Mouse (Mus musculus): Measurements from ENCODE around the gene Rpap3. TPM values are rescaled to one million over a fixed set of nuclear protein-coding genes. Genes with fewer than 3 reads are reported as not detected.

The Rpap3 gene
- total and polyA plus RNA-seq, 3 experiments = 43.1 to 73.7 (median 69.1) TPM

- no peak within 1 kb of the TSS for H3K27ac ChIP-seq (ENCODE audit: insufficient read depth, low read depth)
- in situ Hi-C loops (cut with MboI; ENCODE audit: low pct_ligation_motif_present, low pct_unique_long_range_greater_than_20kb, low sequenced_read_pairs) (no loop called here), dilution Hi-C loops (cut with MboI; ENCODE audit: extremely low pct_ligation_motif_present, extremely low pct_unique_long_range_greater_than_20kb, low sequenced_read_pairs) (no loop called here)
- H3K4me3 ChIP-seq (replicated peaks in 1 of 3; ENCODE audit: low read depth in 2 of 3, low read length in 2 of 3, poor library complexity in 1 of 3) = no peak within 1 kb of the TSS
- no peak within 1 kb of the TSS for H3K4me2 ChIP-seq (ENCODE audit: insufficient read depth, low read depth, poor library complexity, severe bottlenecking)
- H3K4me1 ChIP-seq (ENCODE audit: control insufficient read depth in 1 of 2, insufficient read depth in 2 of 2) = peaks cover 15 to 47% of the 10 kb centered on the region in 2 experiments
- H3K9me3 ChIP-seq (replicated peaks; ENCODE audit: low read length) = peaks cover 32% of the 10 kb centered on the region
- H3K79me2 ChIP-seq (replicated peaks; ENCODE audit: control insufficient read depth, extremely low read depth, insufficient read depth, poor library complexity, severe bottlenecking) = no peaks in the 10 kb centered on the region
- H3K36me3 ChIP-seq (replicated peaks in 1 of 2; ENCODE audit: control insufficient read depth in 1 of 2, insufficient read depth in 1 of 2, low read length in 1 of 2) = peaks cover 57 to 78% of the 10 kb centered on the region in 2 experiments
- no peak for TF ChIP-seq UBTF (IDR thresholded peaks at IDR 0.05; ENCODE audit: low read depth, low read length)
- TF ChIP-seq CHD2 (IDR thresholded peaks at IDR 0.05; ENCODE audit: low read length) = no peak
- TF ChIP-seq SIN3A (IDR thresholded peaks at IDR 0.05; ENCODE audit: low read length) = no peak
- no peak for TF ChIP-seq USF1 (IDR thresholded peaks at IDR 0.05; ENCODE audit: low read depth, low read length)
- no peak for TF ChIP-seq ZMIZ1 (IDR thresholded peaks at IDR 0.05; ENCODE audit: low read depth, low read length)
- no peak for TF ChIP-seq CTCF (conservative IDR thresholded peaks at IDR 0.05 in 1 of 2, IDR thresholded peaks at IDR 0.05 in 1 of 2; ENCODE audit: low read depth in 2 of 2, low read length in 2 of 2)
- no peak for TF ChIP-seq GABPA (IDR thresholded peaks at IDR 0.05; ENCODE audit: insufficient replicate concordance, low read depth, low read length)
- no peak for TF ChIP-seq TBP (conservative IDR thresholded peaks at IDR 0.05; ENCODE audit: low read depth, low read length)
- TF ChIP-seq ELF1 (IDR thresholded peaks at IDR 0.05; ENCODE audit: low read depth, low read length) = no peak
- no peak for TF ChIP-seq RCOR1 (conservative IDR thresholded peaks at IDR 0.05; ENCODE audit: low read depth, low read length)
- H3K9ac ChIP-seq (ENCODE audit: insufficient read depth, low read depth) = no peak within 1 kb of the TSS
- no peaks in the 10 kb centered on the region for H3K27me3 ChIP-seq (replicated peaks)
- no peak for DNase-seq (ENCODE audit: extremely low read depth)
Measured at GRCm38 (mm10) chr15:97731111-97731510, 25.5 kb upstream of the Rpap3 start, which contains the start of gene Endou. Gene Endou (minus strand): TSS chr15:97731339.

- Histone ChIP-seq H3K79me2 (replicated peaks; ENCODE audit: control insufficient read depth, extremely low read depth, insufficient read depth, poor library complexity, severe bottlenecking) (no peaks in the 10 kb centered on the region), H3K4me3 (replicated peaks in 1 of 3; ENCODE audit: low read depth in 2 of 3, low read length in 2 of 3, poor library complexity in 1 of 3) (no peak overlapping the region), H3K27ac (ENCODE audit: insufficient read depth, low read depth) (no peak overlapping the region), H3K36me3 (replicated peaks in 1 of 2; ENCODE audit: control insufficient read depth in 1 of 2, insufficient read depth in 1 of 2, low read length in 1 of 2) (peaks cover 60 to 86% of the 10 kb centered on the region in 2 experiments), H3K4me1 (ENCODE audit: control insufficient read depth in 1 of 2, insufficient read depth in 2 of 2) (peaks cover 15 to 55% of the 10 kb centered on the region in 2 experiments), H3K9me3 (replicated peaks; ENCODE audit: low read length) (peaks cover 32% of the 10 kb centered on the region), H3K4me2 (ENCODE audit: insufficient read depth, low read depth, poor library complexity, severe bottlenecking) (no peak overlapping the region), H3K27me3 (replicated peaks) (no peaks in the 10 kb centered on the region), H3K9ac (ENCODE audit: insufficient read depth, low read depth) (no peak overlapping the region)
- dilution Hi-C loops (cut with MboI; ENCODE audit: extremely low pct_ligation_motif_present, extremely low pct_unique_long_range_greater_than_20kb, low sequenced_read_pairs) (no loop called here), in situ Hi-C loops (cut with MboI; ENCODE audit: low pct_ligation_motif_present, low pct_unique_long_range_greater_than_20kb, low sequenced_read_pairs) (no loop called here)
- no peak for TF ChIP-seq UBTF (IDR thresholded peaks at IDR 0.05; ENCODE audit: low read depth, low read length)
- TF ChIP-seq MEF2A (IDR thresholded peaks at IDR 0.05; ENCODE audit: borderline replicate concordance, low read depth, low read length) = no peak
- no peak for TF ChIP-seq EP300 (IDR thresholded peaks at IDR 0.05; ENCODE audit: low read length)
- no peak for TF ChIP-seq NELFE (IDR thresholded peaks at IDR 0.05; ENCODE audit: low read depth, low read length)
- TF ChIP-seq POLR2A (IDR thresholded peaks at IDR 0.05; ENCODE audit: low read depth, low read length) = no peak
- TF ChIP-seq MAX (IDR thresholded peaks at IDR 0.05; ENCODE audit: low read length) = no peak
- no peak for TF ChIP-seq RCOR1 (conservative IDR thresholded peaks at IDR 0.05; ENCODE audit: low read depth, low read length)
- no peak for TF ChIP-seq JUN (IDR thresholded peaks at IDR 0.05; ENCODE audit: insufficient read depth, low read depth, low read length)
- no peak for TF ChIP-seq USF2 (conservative IDR thresholded peaks at IDR 0.05; ENCODE audit: low read depth, low read length)
- DNase-seq (ENCODE audit: extremely low read depth) = no peak
Measured at GRCm38 (mm10) chr15:97730365-97730764, 24.7 kb upstream of the Rpap3 start.
